Mouse (Mus musculus): Measurements from ENCODE around the gene Zscan2.
A peak's percentile ranks its signal among the peaks of the same experiment; 100 is the strongest.

The Zscan2 gene

GRCm38 (mm10) chr7:80860729-80861274 lies at the start of gene Zscan2:
Gene Zscan2 (plus strand): TSS chr7:80860920.
- peak; percentile 100 for DNase-seq

- no peak for DNase-seq
Observed at GRCm38 (mm10) chr7:80813397-80813796, 47.3 kb upstream of the Zscan2 start.

- no peak for DNase-seq
Observed at GRCm38 (mm10) chr7:80816641-80817040, 44.1 kb upstream of the Zscan2 start.

- no peak for DNase-seq
Observed at GRCm38 (mm10) chr7:80820838-80821237, 39.9 kb upstream of the Zscan2 start.

GRCm38 (mm10) chr7:80823267-80823666 lies 37.5 kb upstream of the Zscan2 start:
- no peak for DNase-seq

GRCm38 (mm10) chr7:80823875-80824682 lies 36.6 kb upstream of the Zscan2 start:
- no peak for DNase-seq

- DNase-seq = no peak
Observed at GRCm38 (mm10) chr7:80825843-80826403, 34.8 kb upstream of the Zscan2 start, which contains the start of gene Iqgap1. Gene Iqgap1 (minus strand): TSS chr7:80825974.

GRCm38 (mm10) chr7:80828146-80828860 lies 32.4 kb upstream of the Zscan2 start:
- DNase-seq = peak; percentile 92

GRCm38 (mm10) chr7:80830193-80830803 lies 30.4 kb upstream of the Zscan2 start:
- DNase-seq = peak; percentile 98

- peak; percentile 95 for DNase-seq
Observed at GRCm38 (mm10) chr7:80832191-80832590, 28.5 kb upstream of the Zscan2 start.

- peak; percentile 96 for DNase-seq
Observed at GRCm38 (mm10) chr7:80832996-80833650, 27.6 kb upstream of the Zscan2 start.

- DNase-seq = no peak
Observed at GRCm38 (mm10) chr7:80833651-80834532, 26.8 kb upstream of the Zscan2 start.

GRCm38 (mm10) chr7:80835984-80836652 lies 24.6 kb upstream of the Zscan2 start:
- DNase-seq = no peak

GRCm38 (mm10) chr7:80837736-80838135 lies 23.0 kb upstream of the Zscan2 start:
- peak; percentile 92 for DNase-seq

GRCm38 (mm10) chr7:80838247-80838646 lies 22.5 kb upstream of the Zscan2 start:
- DNase-seq = peak; percentile 91

- DNase-seq = no peak
Observed at GRCm38 (mm10) chr7:80839755-80840154, 21.0 kb upstream of the Zscan2 start.

- no peak for DNase-seq
Observed at GRCm38 (mm10) chr7:80840241-80840640, 20.5 kb upstream of the Zscan2 start.

- DNase-seq = no peak
Observed at GRCm38 (mm10) chr7:80840937-80841336, 19.8 kb upstream of the Zscan2 start.

GRCm38 (mm10) chr7:80842132-80842531 lies 18.6 kb upstream of the Zscan2 start:
- DNase-seq = no peak

GRCm38 (mm10) chr7:80843176-80843575 lies 17.5 kb upstream of the Zscan2 start:
- no peak for DNase-seq

Data from heart, adult 11 months (tissue).